Mouse (Mus musculus) olfactory bulb, adult 2 months (tissue): ENCODE data around the gene Usp36.

Experiments
- CTCF ChIP-seq: fragments of 200-500 bp; IDR thresholded peaks from 2 replicates; pipeline ENCODE4 v1.5.1; 2012; ENCODE audit warnings: low read depth, mild to moderate bottlenecking, low read length, moderate library complexity; ENCODE audit not compliant: insufficient read depth
- POLR2A ChIP-seq: fragments of 200-500 bp; IDR thresholded peaks from 2 replicates; pipeline ENCODE4 v1.6.1; 2012; ENCODE audit warnings: mild to moderate bottlenecking, low read depth, low read length, moderate library complexity; ENCODE audit not compliant: insufficient read depth

DNA sequence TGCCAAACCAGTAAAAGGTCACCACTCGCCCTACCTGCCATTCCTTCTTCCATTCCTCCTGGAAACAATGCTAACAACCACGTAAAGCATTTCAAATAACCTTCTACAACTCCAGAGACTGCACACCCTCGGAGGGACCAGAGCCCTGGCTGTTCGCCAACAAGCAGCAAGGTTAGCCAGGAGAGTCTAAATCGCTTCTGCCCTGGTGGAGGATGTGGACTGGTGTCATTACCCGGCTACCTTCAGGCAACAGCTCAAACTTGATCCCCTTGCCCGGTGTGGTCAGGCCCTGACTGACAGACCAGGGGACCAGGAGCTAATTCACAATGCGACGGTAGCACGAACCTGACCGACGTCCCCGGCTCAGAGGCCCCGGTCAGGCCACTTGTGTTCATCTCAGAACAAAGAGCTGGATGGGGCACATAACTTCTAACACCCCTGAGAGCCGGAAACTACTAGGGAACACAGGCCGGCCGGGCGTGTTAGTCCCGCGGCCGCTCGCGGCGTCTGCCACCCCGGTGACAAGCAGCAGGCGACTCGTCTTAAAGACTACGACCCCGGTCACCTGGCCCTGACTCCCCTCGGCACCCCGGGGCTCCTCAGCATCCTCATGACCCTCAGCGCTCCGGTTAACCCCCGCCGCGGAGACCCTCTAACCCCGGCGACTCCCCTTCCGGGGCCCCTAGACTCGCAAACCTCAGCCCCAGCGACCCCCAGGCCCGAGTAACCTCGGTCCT is 42.5 kb downstream of the Usp36 start:
- TF ChIP-seq CTCF (no peak), POLR2A (no peak)
